Mouse (Mus musculus): ENCODE measurements at regions not wholly inside any gene's neighbourhood (a gene's known extent, or its start where the extent isn't known, plus 50 kb on each side); places are given as distances from the start of the nearest gene placed in this dataset.

GRCm38 (mm10) chr6:24262578-24262977 is 94.7 kb upstream of the Slc13a1 start:
- no peak for DNase-seq

- DNase-seq = peak; percentile 66
Measured at GRCm38 (mm10) chr6:24245591-24245990, 77.7 kb upstream of the Slc13a1 start.

- no peak for DNase-seq
Measured at GRCm38 (mm10) chr6:24238541-24238940, 70.6 kb upstream of the Slc13a1 start.

- no peak for DNase-seq
Measured at GRCm38 (mm10) chr6:24238054-24238453, 70.2 kb upstream of the Slc13a1 start.

- peak; percentile 81 for DNase-seq
Measured at GRCm38 (mm10) chr6:24233626-24234025, 65.7 kb upstream of the Slc13a1 start.

- no peak for DNase-seq
Measured at GRCm38 (mm10) chr6:24220589-24220988, 52.7 kb upstream of the Slc13a1 start.

- no peak for DNase-seq
Measured at GRCm38 (mm10) chr6:24219882-24220522, 52.1 kb upstream of the Slc13a1 start.

Measured in cerebellum, adult 8-10 months (tissue).